ENCODE assay signal across 41 mouse cellular contexts in genomic region chr3:146595440-146595839, GRCm38 (mm10). TPM values are rescaled to one million over a fixed set of nuclear protein-coding genes. Genes with fewer than 3 reads are reported as not detected.
"Had no signal": no experiment of that assay in that cellular context is flagged by ENCODE, and none has a peak within 500 bp of the region (broad histone marks: within the 10 kb centered on the region; RNA-seq: fewer than 3 reads in every experiment).

No protein-coding gene starts in this region.

- H3K9ac ChIP-seq: heart, embryonic 12.5 days; hindbrain, embryonic 13.5 days; hindbrain, embryonic 15.5 days; kidney, embryonic 15.5 days; limb, embryonic 13.5 days; limb, embryonic 15.5 days; liver, embryonic 14.5 days had no signal

- H3K27me3 ChIP-seq: heart, embryonic 12.5 days; hindbrain, embryonic 13.5 days; hindbrain, embryonic 15.5 days; kidney, embryonic 15.5 days; limb, embryonic 13.5 days; limb, embryonic 15.5 days had no signal

- H3K4me1 ChIP-seq: hindbrain, embryonic 13.5 days; hindbrain, embryonic 15.5 days; kidney, embryonic 15.5 days; limb, embryonic 13.5 days; limb, embryonic 15.5 days had no signal

- DNase-seq: gastrocnemius, postnatal 14 days; gastrocnemius, postnatal 36 days; heart, adult 18-20 months; heart, postnatal 36 days; kidney, adult 11 months; kidney, adult 2 months; kidney, adult 9 months; kidney, postnatal 14 days; kidney, postnatal 36 days; layer of hippocampus, adult 9-11 months; layer of hippocampus, postnatal 36 days; left cerebral cortex, postnatal 4 days had no signal

- H3K9me3 ChIP-seq: heart, embryonic 10.5 days; heart, embryonic 12.5 days; hindbrain, embryonic 13.5 days; hindbrain, embryonic 15.5 days; kidney, embryonic 15.5 days; limb, embryonic 13.5 days; limb, embryonic 15.5 days had no signal

- H3K27ac ChIP-seq: heart, embryonic 10.5 days; hindbrain, embryonic 13.5 days; hindbrain, embryonic 15.5 days; hindbrain, postnatal 0 days; kidney, embryonic 15.5 days; kidney, postnatal 0 days; limb, embryonic 13.5 days; limb, embryonic 15.5 days; liver, embryonic 14.5 days had no signal

- H3K4me2 ChIP-seq: heart, embryonic 12.5 days; hindbrain, embryonic 13.5 days; hindbrain, embryonic 15.5 days; kidney, embryonic 15.5 days; limb, embryonic 13.5 days; limb, embryonic 15.5 days had no signal

- ATAC-seq: hindbrain, postnatal 0 days; intestine, embryonic 16.5 days had no signal

- H3K4me3 ChIP-seq: heart, embryonic 10.5 days; heart, embryonic 12.5 days; hindbrain, embryonic 13.5 days; hindbrain, embryonic 15.5 days; kidney, embryonic 15.5 days; limb, embryonic 13.5 days; limb, embryonic 15.5 days had no signal

- H3K36me3 ChIP-seq: heart, embryonic 10.5 days; heart, embryonic 12.5 days; hindbrain, embryonic 13.5 days; hindbrain, embryonic 15.5 days; kidney, embryonic 15.5 days; limb, embryonic 13.5 days; limb, embryonic 15.5 days had no signal

RNA-seq across cellular contexts. Expression of gene Dnase2b, which starts 20.0 kb away (rescaled TPM):
- total RNA-seq: gastrocnemius, adult 18-20 months; gastrocnemius, postnatal 14 days; gastrocnemius, postnatal 36 days; heart, adult 18-20 months; heart, adult 8-10 months; heart, postnatal 10 days; heart, postnatal 36 days; hematopoietic stem cell, adult 5-6 weeks; hindbrain, postnatal 0 days; layer of hippocampus, adult 18-20 months; layer of hippocampus, adult 8-10 months; layer of hippocampus, postnatal 14 days; layer of hippocampus, postnatal 36 days; left cerebral cortex, adult 18-20 months; left cerebral cortex, adult 8-10 months; left cerebral cortex, postnatal 10 days; left cerebral cortex, postnatal 25 days; left cerebral cortex, postnatal 4 days had no signal
- polyA plus RNA-seq: heart, embryonic 10.5 days; heart, embryonic 12.5 days; heart, embryonic 14.5 days; heart, embryonic 16.5 days; hindbrain, embryonic 11.5 days; hindbrain, embryonic 13.5 days; hindbrain, embryonic 15.5 days; hindbrain, postnatal 0 days; intestine, embryonic 14.5 days; kidney, adult 2 months; kidney, postnatal 0 days; large intestine, adult 2 months; limb, embryonic 11.5 days; limb, embryonic 13.5 days had no signal

RNA-seq across cellular contexts. Expression of gene Uox, which starts 25.2 kb away (rescaled TPM):
- total RNA-seq: gastrocnemius, postnatal 14 days; heart, adult 18-20 months; heart, adult 8-10 months; heart, postnatal 10 days; heart, postnatal 36 days; hematopoietic stem cell, adult 5-6 weeks; layer of hippocampus, postnatal 14 days had no signal
- polyA plus RNA-seq: heart, embryonic 10.5 days; heart, embryonic 14.5 days; hindbrain, embryonic 11.5 days; hindbrain, embryonic 13.5 days; intestine, embryonic 14.5 days; kidney, adult 2 months; limb, embryonic 11.5 days had no signal

RNA-seq across cellular contexts. Expression of gene 4930503B20Rik, which starts 55.7 kb away (rescaled TPM):
- total RNA-seq: gastrocnemius, adult 18-20 months; gastrocnemius, adult 8-10 months; gastrocnemius, postnatal 14 days; gastrocnemius, postnatal 36 days; heart, adult 18-20 months; heart, postnatal 10 days; heart, postnatal 36 days; hematopoietic stem cell, adult 5-6 weeks; hindbrain, postnatal 0 days; layer of hippocampus, adult 18-20 months; layer of hippocampus, postnatal 14 days; layer of hippocampus, postnatal 36 days; left cerebral cortex, adult 18-20 months; left cerebral cortex, adult 8-10 months; left cerebral cortex, postnatal 10 days had no signal
- polyA plus RNA-seq: heart, embryonic 10.5 days; heart, embryonic 12.5 days; heart, embryonic 14.5 days; hindbrain, embryonic 11.5 days; hindbrain, embryonic 13.5 days; hindbrain, embryonic 15.5 days; hindbrain, postnatal 0 days; intestine, embryonic 14.5 days; intestine, embryonic 16.5 days; kidney, adult 2 months; kidney, embryonic 15.5 days; kidney, postnatal 0 days; large intestine, adult 2 months; limb, embryonic 11.5 days; limb, embryonic 13.5 days; limb, embryonic 15.5 days; liver, embryonic 14.5 days had no signal
